Mouse (Mus musculus): ENCODE data around the gene Rbms3.

The Rbms3 gene

GRCm38 (mm10) chr9:116834949-116835348 lies 794.8 kb downstream of the Rbms3 start:
- DNase-seq (ENCODE audit: low spot score) = no peak

GRCm38 (mm10) chr9:116833677-116834076 lies 796.0 kb downstream of the Rbms3 start:
- no peak for DNase-seq (ENCODE audit: low spot score)

- no peak for DNase-seq (ENCODE audit: low spot score)
Measured at GRCm38 (mm10) chr9:116832822-116833221, 796.9 kb downstream of the Rbms3 start.

GRCm38 (mm10) chr9:116831386-116831785 lies 798.3 kb downstream of the Rbms3 start:
- no peak for DNase-seq (ENCODE audit: low spot score)

- no peak for DNase-seq (ENCODE audit: low spot score)
Measured at GRCm38 (mm10) chr9:116829929-116830328, 799.8 kb downstream of the Rbms3 start.

GRCm38 (mm10) chr9:116821601-116822000 lies 808.1 kb downstream of the Rbms3 start:
- no peak for DNase-seq (ENCODE audit: low spot score)

DNA sequence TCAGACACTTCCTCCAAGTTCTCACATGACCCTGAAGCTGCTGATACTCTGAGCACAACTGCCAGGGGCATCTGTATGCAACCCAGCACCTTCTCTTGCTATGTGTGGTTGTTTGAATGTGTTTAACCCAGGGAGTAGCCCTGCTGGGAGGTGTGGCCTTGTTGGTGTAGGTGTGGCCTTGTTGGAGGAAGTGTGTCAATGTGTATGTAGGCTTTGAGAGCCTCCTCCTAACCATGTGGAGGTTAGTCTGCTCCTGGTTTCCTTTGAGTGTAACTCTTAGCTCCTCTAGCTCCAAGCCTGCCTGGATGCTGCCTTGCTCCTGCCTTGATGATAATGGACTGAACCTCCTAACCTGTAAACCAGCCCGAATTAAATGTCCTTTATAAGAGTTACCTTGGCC lies 812.5 kb downstream of the Rbms3 start:
- no peak for DNase-seq (ENCODE audit: low spot score)

DNA sequence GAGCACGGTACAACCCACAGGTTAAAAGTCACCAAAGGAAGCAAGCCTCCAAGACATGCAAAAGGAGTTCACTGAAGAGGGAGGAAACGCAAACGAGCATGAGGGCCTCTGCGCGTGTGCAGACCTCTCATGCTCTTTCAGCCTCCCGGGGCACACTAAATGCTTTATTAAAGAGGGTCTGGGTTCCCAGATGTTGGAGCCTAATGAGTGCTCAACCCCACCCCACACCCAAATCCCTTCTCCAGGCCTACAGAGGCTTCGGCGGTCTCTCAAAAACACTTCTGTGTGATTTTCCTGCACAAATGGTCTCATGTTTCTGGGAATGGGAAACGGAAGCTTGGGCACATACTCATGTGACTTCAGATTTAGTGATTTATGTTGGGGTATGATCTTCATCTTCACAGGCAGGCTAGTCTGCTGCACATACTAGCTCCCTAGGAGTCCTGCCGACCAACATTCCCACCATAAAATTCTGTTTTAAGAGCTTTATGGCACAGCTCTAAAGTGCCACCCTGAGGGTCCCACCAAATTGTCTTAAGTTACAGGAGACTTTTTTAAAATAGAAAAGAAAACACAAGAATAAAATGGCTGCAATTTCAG lies 815.1 kb downstream of the Rbms3 start:
- no peak for DNase-seq (ENCODE audit: low spot score)

- no peak for DNase-seq (ENCODE audit: low spot score)
Measured at GRCm38 (mm10) chr9:116813396-116813795, 816.3 kb downstream of the Rbms3 start.

DNA sequence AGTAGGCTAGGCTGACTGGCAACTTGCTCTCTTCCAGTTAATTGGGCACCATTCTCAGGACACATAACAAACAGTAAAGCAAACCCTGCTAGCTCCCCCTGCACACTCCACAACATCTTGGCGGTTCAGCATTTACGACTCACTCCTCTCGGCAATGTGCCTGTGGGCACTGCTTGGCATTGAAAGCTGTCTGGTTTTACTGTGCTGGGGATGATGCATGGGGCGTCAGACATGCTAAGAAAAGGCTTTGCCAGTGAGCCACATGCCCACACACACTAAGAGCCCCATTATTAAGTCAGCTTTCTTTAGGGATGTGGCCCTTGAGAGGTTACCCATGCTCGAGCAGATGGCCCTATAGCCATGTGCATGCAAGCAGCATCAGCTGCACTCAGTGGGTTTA lies 820.5 kb downstream of the Rbms3 start:
- no peak for DNase-seq (ENCODE audit: low spot score)

DNA sequence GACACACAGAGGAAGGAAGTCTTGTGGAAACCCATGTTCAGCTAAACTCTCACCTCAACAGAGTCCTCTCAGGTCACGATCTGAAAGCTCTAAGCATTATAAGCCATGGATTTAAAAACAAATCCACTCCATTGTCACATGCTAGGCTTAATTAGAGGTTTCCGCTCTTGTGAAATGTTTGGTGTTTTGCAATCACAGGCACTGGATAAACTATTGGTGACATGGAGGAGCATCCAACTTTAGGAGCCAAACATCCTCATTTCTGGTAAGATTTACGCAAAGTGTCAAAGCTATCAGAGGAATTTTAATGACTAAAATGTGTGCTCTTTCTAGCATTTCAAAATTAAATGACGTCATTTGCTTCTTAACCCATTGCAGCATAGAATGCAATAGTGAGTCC lies 821.3 kb downstream of the Rbms3 start:
- DNase-seq (ENCODE audit: low spot score) = no peak

DNA sequence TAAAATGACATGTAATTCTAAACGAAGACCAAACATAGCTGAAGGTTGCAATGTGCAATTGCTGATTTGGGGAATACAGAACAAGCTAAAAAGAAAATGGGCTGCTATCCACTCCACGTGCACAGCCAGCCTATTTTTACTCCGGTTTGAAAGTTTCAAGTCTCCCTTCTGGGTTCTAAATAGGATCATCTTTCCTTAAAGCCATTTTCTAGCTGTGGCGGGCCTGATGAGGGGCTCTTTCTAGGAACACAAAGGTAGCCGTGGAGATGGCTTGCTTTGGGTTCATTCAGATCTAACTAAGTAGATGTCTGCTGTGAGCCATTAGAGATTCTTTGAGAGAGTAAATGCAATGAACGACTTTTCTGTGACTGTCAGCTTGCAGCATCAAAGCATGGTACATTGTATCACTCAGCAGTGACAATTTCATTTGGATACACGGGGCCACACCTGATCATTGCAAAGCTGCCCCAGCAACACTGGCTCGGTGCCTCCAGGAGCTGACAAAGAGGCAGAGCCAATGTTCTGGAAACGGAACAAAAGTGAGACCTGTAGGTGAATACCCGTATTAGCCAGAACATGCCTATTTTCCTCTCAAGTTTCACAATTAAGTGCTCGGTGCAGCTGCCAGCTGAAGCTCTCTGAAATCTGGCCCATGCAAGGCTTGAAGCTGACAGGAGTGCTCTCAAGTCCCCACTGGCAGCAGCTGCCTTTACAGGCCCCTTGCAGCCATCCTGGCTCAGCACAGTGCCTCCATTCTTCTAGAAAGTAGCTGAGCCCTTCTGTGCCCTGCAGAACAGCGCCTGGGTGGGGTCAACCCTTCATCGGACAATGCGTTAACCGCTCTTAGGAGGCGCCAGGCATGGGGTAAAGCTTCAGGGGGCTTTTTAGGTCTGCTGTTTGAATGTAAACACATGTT lies 822.3 kb downstream of the Rbms3 start:
- no peak for DNase-seq (ENCODE audit: low spot score)

DNA sequence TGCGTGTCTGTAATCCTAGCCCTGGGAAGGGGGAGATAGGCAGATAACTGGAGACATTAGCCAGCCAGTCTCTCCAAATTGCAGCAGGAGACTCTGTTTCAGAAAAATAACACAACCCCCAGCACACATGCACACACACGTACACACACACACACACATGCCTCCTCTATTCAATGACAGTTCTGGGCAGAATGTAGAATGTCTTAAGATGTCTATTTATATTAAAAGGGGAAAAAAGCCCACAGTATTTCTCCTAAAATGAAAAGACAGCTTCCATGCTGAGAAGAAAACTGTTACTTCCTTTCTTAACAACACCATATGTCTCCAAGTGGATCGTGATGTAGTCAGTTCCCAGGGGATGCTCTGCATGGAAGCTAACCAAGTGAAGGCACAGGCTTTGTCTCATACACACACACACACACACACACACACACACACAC lies 826.4 kb downstream of the Rbms3 start:
- no peak for DNase-seq (ENCODE audit: low spot score)

GRCm38 (mm10) chr9:116802602-116803001 lies 827.1 kb downstream of the Rbms3 start:
- DNase-seq (ENCODE audit: low spot score) = no peak

DNA sequence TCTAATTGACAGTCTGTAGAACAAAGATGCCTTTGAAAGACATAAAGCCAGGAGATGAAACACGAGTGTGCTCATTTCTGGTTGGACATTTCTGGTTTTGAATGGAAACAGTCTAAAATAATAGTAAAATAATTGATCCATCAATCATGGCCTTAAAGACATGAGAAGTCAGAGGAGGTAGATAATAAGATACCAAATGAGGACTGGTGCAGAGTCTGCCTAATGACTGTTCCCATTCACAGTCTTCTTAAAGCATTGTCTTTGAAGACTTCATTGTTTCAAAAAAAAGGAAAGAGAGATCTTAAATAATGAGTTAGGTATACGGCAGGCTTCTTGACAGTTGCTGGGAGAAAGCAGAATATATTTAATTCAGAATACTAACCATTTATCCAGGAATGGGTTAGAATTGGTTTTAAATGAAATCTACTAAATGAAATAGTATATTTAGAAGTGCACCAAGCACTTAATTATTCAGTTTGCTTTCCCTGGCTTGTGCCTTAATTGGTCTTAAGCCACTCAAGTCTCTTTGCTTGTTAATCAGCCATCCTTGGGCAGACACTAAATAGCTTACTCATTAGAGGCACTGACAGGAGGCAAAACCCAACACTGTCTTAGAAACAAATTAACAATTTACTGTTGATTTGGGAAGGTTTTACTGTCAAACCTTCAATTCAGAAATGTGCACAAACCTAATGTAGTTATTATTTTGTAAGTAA lies 834.3 kb downstream of the Rbms3 start:
- DNase-seq (ENCODE audit: low spot score) = no peak

- DNase-seq (ENCODE audit: low spot score) = no peak
Measured at GRCm38 (mm10) chr9:116791850-116792249, 837.9 kb downstream of the Rbms3 start.

GRCm38 (mm10) chr9:116786136-116787046 lies 843.3 kb downstream of the Rbms3 start:
- no peak for DNase-seq (ENCODE audit: low spot score)

- DNase-seq (ENCODE audit: low spot score) = no peak
Measured at GRCm38 (mm10) chr9:116771820-116772219, 857.9 kb downstream of the Rbms3 start.

DNA sequence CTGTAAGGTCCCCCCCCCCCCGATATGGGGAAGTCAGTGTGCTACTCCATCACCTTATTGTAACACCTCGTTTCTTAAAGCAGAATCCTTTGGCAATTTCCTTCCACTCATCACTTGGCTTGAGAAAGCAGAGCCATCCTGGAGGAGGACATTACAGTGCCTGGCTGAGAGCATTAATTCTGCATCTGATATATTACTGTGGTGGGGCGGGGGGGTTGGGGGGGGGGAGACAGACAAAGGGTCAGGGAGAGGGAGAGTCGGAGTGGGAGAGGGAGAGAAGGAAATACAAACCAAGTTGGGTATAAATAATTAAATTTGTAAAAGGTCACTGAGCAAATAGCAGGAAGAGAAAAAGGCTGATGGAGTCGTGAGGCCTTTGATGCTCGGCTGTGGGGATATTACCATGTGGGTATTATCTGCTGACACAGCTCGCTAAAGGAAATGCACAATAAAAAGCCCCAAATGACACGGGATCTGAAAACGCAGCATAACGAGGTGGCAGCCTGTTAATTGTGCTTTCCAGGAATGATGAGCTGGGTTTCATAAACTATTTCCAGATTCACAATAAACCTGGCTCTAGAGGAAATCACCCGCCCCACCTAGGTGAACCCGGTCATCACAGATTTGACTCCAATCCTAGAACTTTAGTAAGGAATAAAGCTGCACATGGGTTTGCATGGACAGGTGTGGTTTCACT lies 860.2 kb downstream of the Rbms3 start:
- DNase-seq (ENCODE audit: low spot score) = no peak

- no peak for DNase-seq (ENCODE audit: low spot score)
Measured at GRCm38 (mm10) chr9:116762395-116763025, 867.2 kb downstream of the Rbms3 start.

All from spleen, adult 12 weeks (tissue).